Mouse (Mus musculus): ENCODE data around the gene Ces1g.

DNA sequence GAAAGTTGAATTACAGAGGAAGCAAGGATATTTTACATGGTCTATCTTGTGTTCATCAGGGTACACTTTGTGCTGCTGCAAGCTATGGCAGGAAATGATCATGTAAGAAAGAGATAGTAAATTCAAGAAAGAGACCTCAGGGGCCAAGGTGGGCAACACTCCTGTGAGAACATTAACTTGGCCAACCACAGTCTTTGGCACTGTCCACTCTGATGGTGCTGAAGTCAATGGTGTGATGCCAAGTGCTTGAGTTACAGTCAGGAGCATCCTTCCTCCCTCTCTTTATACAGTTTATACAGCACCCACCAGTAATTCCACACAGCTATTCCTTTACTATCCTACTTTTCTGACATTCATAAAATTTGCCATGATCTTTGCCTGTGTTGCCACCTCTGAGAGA, 23.0 kb upstream of the Ces1g start:
- TF ChIP-seq POLR2A (IDR thresholded peaks at IDR 0.05; ENCODE audit: borderline replicate concordance, extremely low read depth, insufficient read depth, insufficient read length, poor library complexity, severe bottlenecking), result no peak
- no peak for TF ChIP-seq CTCF (IDR thresholded peaks at IDR 0.05; ENCODE audit: borderline replicate concordance, extremely low read depth, insufficient read depth, insufficient read length)
